Mouse (Mus musculus): ENCODE data around the gene Defa33. TPM values are rescaled to one million over a fixed set of nuclear protein-coding genes. Genes with fewer than 3 reads are reported as not detected.
"Not testable (repeated sequence)": the region's sequence is repeated elsewhere in the genome, so short reads cannot be mapped to it uniquely, and the experiment has no call there.

Gene Defa33
- polyA plus RNA-seq (2014; fragmentation: Nextera tagmentation; extraction: Ambion mirVana) = not detected in 2 replicates

DNA sequence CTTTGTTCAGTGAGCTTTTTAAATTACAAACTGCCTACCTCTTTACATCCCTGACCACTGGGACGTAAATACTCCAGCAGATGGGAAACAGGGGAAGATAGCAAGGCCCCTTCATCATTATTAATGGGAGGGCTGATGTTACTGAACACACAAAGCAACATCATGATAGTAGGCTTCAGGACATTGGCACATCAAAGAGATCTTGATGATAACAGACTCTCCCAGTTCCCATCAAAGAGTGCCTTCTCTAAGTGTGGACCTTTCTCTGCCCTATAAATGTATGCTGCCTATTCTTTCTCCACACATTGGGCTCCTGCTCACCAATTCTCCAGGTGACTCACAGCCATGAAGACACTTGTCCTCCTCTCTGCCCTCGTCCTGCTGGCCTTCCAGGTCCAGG is at the start of gene Defa33:
Gene Defa33 (plus strand): TSS at position 301 of the 400 bp plus-strand sequence.
- WGBS = no CpG with 5 or more reads among the region's 2 CpGs

DNA sequence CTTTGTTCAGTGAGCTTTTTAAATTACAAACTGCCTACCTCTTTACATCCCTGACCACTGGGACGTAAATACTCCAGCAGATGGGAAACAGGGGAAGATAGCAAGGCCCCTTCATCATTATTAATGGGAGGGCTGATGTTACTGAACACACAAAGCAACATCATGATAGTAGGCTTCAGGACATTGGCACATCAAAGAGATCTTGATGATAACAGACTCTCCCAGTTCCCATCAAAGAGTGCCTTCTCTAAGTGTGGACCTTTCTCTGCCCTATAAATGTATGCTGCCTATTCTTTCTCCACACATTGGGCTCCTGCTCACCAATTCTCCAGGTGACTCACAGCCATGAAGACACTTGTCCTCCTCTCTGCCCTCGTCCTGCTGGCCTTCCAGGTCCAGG is 13.4 kb upstream of the Defa33 start, which contains the start of gene Defa2:
Gene Defa2 (plus strand): TSS at position 301 of the 400 bp plus-strand sequence.
- H3K27ac ChIP-seq (ENCODE audit: low read depth, low read length); DNase-seq (ENCODE audit: low spot score); H3K4me1 ChIP-seq (replicated peaks; ENCODE audit: control insufficient read depth, insufficient read depth, low read length); H3K4me3 ChIP-seq (ENCODE audit: low read depth, low read length); H3K4me2 ChIP-seq; H3K27me3 ChIP-seq (replicated peaks; ENCODE audit: control insufficient read depth, insufficient read depth, low read length); ATAC-seq (replicated peaks; ENCODE audit: low FRiP score); H3K9ac ChIP-seq (ENCODE audit: low read depth, low read length); H3K36me3 ChIP-seq (ENCODE audit: control insufficient read depth, insufficient read depth, low read length); H3K9me3 ChIP-seq (ENCODE audit: control insufficient read depth, low read length): not testable (repeated sequence)
- WGBS = no CpG with 5 or more reads among the region's 2 CpGs

More for the DNA sequence above, at the start of gene Defa33:
- not testable (repeated sequence) for H3K4me2 ChIP-seq; ATAC-seq (replicated peaks; ENCODE audit: low FRiP score); H3K27ac ChIP-seq (ENCODE audit: low read depth, low read length); H3K4me3 ChIP-seq (ENCODE audit: low read depth, low read length); H3K27me3 ChIP-seq (replicated peaks; ENCODE audit: control insufficient read depth, insufficient read depth, low read length); H3K4me1 ChIP-seq (replicated peaks; ENCODE audit: control insufficient read depth, insufficient read depth, low read length); H3K36me3 ChIP-seq (ENCODE audit: control insufficient read depth, insufficient read depth, low read length); H3K9me3 ChIP-seq (ENCODE audit: control insufficient read depth, low read length); DNase-seq (ENCODE audit: low spot score); H3K9ac ChIP-seq (ENCODE audit: low read depth, low read length)

DNA sequence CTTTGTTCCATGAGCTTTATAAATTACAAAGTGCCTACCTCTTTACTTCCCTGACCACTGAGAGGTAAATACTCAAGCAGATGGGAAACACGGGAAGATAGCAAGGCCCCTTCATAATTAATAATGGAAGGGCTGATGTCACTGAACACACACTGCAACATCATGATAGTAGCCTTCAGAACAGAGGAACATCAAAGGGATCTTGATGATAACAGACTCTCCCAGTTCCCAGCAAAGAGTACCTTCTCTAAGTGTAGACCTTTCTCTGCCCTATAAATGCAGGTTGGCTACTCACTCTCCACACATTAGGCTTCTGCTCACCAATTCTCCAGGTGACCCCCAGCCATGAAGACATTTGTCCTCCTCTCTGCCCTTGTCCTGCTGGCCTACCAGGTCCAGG is 35.5 kb downstream of the Defa33 start, which contains the start of gene Defa36:
Gene Defa36 (plus strand): TSS at position 301 of the 400 bp plus-strand sequence.
- WGBS = no CpG with 5 or more reads among the region's 1 CpGs

More for the DNA sequence above, 35.5 kb downstream of the Defa33 start, which contains the start of gene Defa36:
- H3K9ac ChIP-seq (ENCODE audit: low read depth, low read length); H3K9me3 ChIP-seq (ENCODE audit: control insufficient read depth, low read length); H3K36me3 ChIP-seq (ENCODE audit: control insufficient read depth, insufficient read depth, low read length); H3K4me3 ChIP-seq (ENCODE audit: low read depth, low read length); H3K27me3 ChIP-seq (replicated peaks; ENCODE audit: control insufficient read depth, insufficient read depth, low read length); ATAC-seq (replicated peaks; ENCODE audit: low FRiP score); H3K4me1 ChIP-seq (replicated peaks; ENCODE audit: control insufficient read depth, insufficient read depth, low read length); H3K27ac ChIP-seq (ENCODE audit: low read depth, low read length); H3K4me2 ChIP-seq; DNase-seq (ENCODE audit: low spot score): not testable (repeated sequence)

Other genes with a start within 250 kb of the Defa33 start
- not detected in 2 replicates for gene Defa22, start 229.5 kb upstream of the Defa33 start, polyA plus RNA-seq (2014; fragmentation: Nextera tagmentation; extraction: Ambion mirVana)
- gene Defa31, start 200.2 kb upstream of the Defa33 start, polyA plus RNA-seq (2014; fragmentation: Nextera tagmentation; extraction: Ambion mirVana) = not detected in 2 replicates
- gene Gm15293, start 190.2 kb upstream of the Defa33 start, polyA plus RNA-seq (2014; fragmentation: Nextera tagmentation; extraction: Ambion mirVana) = not detected in 2 replicates
- gene Gm15292, start 142.1 kb upstream of the Defa33 start, polyA plus RNA-seq (2014; fragmentation: Nextera tagmentation; extraction: Ambion mirVana) = not detected in 2 replicates
- gene Defa27, start 76.3 kb upstream of the Defa33 start, polyA plus RNA-seq (2014; fragmentation: Nextera tagmentation; extraction: Ambion mirVana) = not detected in 2 replicates
- not detected in 2 replicates for gene Defa29, start 64.8 kb upstream of the Defa33 start, polyA plus RNA-seq (2014; fragmentation: Nextera tagmentation; extraction: Ambion mirVana)
- not detected in 2 replicates for gene Defa2, start 13.3 kb upstream of the Defa33 start, polyA plus RNA-seq (2014; fragmentation: Nextera tagmentation; extraction: Ambion mirVana)
- gene Defa36, start 35.6 kb downstream of the Defa33 start, polyA plus RNA-seq (2014; fragmentation: Nextera tagmentation; extraction: Ambion mirVana) = not detected in 2 replicates
- gene Gm7849, start 64.7 kb downstream of the Defa33 start, polyA plus RNA-seq (2014; fragmentation: Nextera tagmentation; extraction: Ambion mirVana) = not detected in 2 replicates
- not detected in 2 replicates for gene Defa20, start 117.4 kb downstream of the Defa33 start, polyA plus RNA-seq (2014; fragmentation: Nextera tagmentation; extraction: Ambion mirVana)
- gene Defa32, start 137.2 kb downstream of the Defa33 start, polyA plus RNA-seq (2014; fragmentation: Nextera tagmentation; extraction: Ambion mirVana) = not detected in 2 replicates
- not detected in 2 replicates for gene Defa37, start 173.6 kb downstream of the Defa33 start, polyA plus RNA-seq (2014; fragmentation: Nextera tagmentation; extraction: Ambion mirVana)
- gene Defa28, start 191.2 kb downstream of the Defa33 start, polyA plus RNA-seq (2014; fragmentation: Nextera tagmentation; extraction: Ambion mirVana) = not detected in 2 replicates
- not detected in 2 replicates for gene Gm7861, start 202.7 kb downstream of the Defa33 start, polyA plus RNA-seq (2014; fragmentation: Nextera tagmentation; extraction: Ambion mirVana)
- gene Defa26, start 226.4 kb downstream of the Defa33 start, polyA plus RNA-seq (2014; fragmentation: Nextera tagmentation; extraction: Ambion mirVana) = not detected in 2 replicates

All from liver, embryonic 11.5 days (tissue).